Comparison of ENCODE assay signal across 19 mouse cellular contexts in genomic region chr11:8797486-8797885, GRCm38 (mm10).
DNase-seq lines count a peak whose midpoint lies in the region; ATAC-seq and TF ChIP-seq lines count a peak whose summit lies in the region.
"Had no signal": no experiment of that assay in that cellular context is flagged by ENCODE, and none has a peak within 500 bp of the region (broad histone marks: within the 10 kb centered on the region; RNA-seq: fewer than 3 reads in every experiment).

No protein-coding gene starts in this region.

- H3K36me3 ChIP-seq in intestine, embryonic 14.5 days (ENCODE audit: control insufficient read depth, insufficient read depth, low read length) = no peaks in the 10 kb centered on the region
- H3K36me3 ChIP-seq in intestine, postnatal 0 days (ENCODE audit: control insufficient read depth, insufficient read depth) = no peaks in the 10 kb centered on the region
- H3K36me3 ChIP-seq in lung, embryonic 16.5 days (ENCODE audit: control insufficient read depth, insufficient read depth, low read length) = no peaks in the 10 kb centered on the region
- no peaks in the 10 kb centered on the region for H3K36me3 ChIP-seq in limb, embryonic 13.5 days
- H3K36me3 ChIP-seq: forebrain, embryonic 15.5 days; heart, embryonic 15.5 days; midbrain, embryonic 15.5 days had no signal

- WGBS in intestine, embryonic 14.5 days = 22% methylated on average over 5 of the region's 5 CpGs
- 34% methylated on average over 5 of the region's 5 CpGs for WGBS in intestine, postnatal 0 days
- 20% methylated on average over 5 of the region's 5 CpGs for WGBS in lung, embryonic 16.5 days
- WGBS in lung, adult 2 months = 25% methylated on average over 5 of the region's 5 CpGs
- whole genome bisulfite sequencing in limb, embryonic 13.5 days = 35% methylated on average over 5 of the region's 5 CpGs

- ATAC-seq in intestine, embryonic 14.5 days (replicated peaks; ENCODE audit: low FRiP score, low TSS enrichment, low read depth) = no peak
- no peak for ATAC-seq in intestine, postnatal 0 days
- peak; percentile 67 for ATAC-seq in lung, embryonic 16.5 days (ENCODE audit: low read depth)
- no peak for ATAC-seq in limb, embryonic 13.5 days (ENCODE audit: low FRiP score, low read depth)
- ATAC-seq: forebrain, embryonic 15.5 days; inflammation-experienced regulatory T-cells, adult 6 months; liver, postnatal 0 days; midbrain, embryonic 15.5 days had no signal

- no peak for TF ChIP-seq CTCF in intestine, postnatal 0 days (IDR thresholded peaks at IDR 0.05; ENCODE audit: low read depth)
- TF ChIP-seq CTCF in lung, adult 2 months (IDR thresholded peaks at IDR 0.05; ENCODE audit: insufficient read depth, low read length) = no peak

- no peak overlapping the region for H3K4me3 ChIP-seq in intestine, embryonic 14.5 days (ENCODE audit: low read depth, low read length)
- no peak overlapping the region for H3K4me3 ChIP-seq in intestine, postnatal 0 days (ENCODE audit: low read depth, low read length)
- no peak overlapping the region for H3K4me3 ChIP-seq in lung, embryonic 16.5 days (ENCODE audit: low read length)
- H3K4me3 ChIP-seq in lung, adult 2 months (replicated peaks; ENCODE audit: extremely low read depth, low read depth, low read length) = no peak overlapping the region
- H3K4me3 ChIP-seq in limb, embryonic 13.5 days = no peak overlapping the region
- H3K4me3 ChIP-seq: forebrain, embryonic 15.5 days; heart, embryonic 15.5 days; midbrain, embryonic 15.5 days had no signal

- peaks cover 29% of the 10 kb centered on the region for H3K4me1 ChIP-seq in intestine, embryonic 14.5 days (replicated peaks; ENCODE audit: control insufficient read depth, insufficient read depth, low read length)
- no peaks in the 10 kb centered on the region for H3K4me1 ChIP-seq in intestine, postnatal 0 days (replicated peaks; ENCODE audit: control insufficient read depth, insufficient read depth, low read length)
- H3K4me1 ChIP-seq in lung, embryonic 16.5 days (replicated peaks; ENCODE audit: control insufficient read depth, insufficient read depth, low read length) = peaks cover 13% of the 10 kb centered on the region
- H3K4me1 ChIP-seq in lung, adult 2 months (ENCODE audit: control insufficient read depth, insufficient read depth, low read length) = no peaks in the 10 kb centered on the region
- H3K4me1 ChIP-seq in limb, embryonic 13.5 days = peaks cover 31% of the 10 kb centered on the region
- H3K4me1 ChIP-seq: forebrain, embryonic 15.5 days; midbrain, embryonic 15.5 days had no signal

- no peaks in the 10 kb centered on the region for H3K9me3 ChIP-seq in intestine, embryonic 14.5 days (ENCODE audit: control insufficient read depth, low read length)
- H3K9me3 ChIP-seq in intestine, postnatal 0 days (ENCODE audit: control insufficient read depth) = no peaks in the 10 kb centered on the region
- no peaks in the 10 kb centered on the region for H3K9me3 ChIP-seq in lung, embryonic 16.5 days (ENCODE audit: control insufficient read depth, low read length)
- no peaks in the 10 kb centered on the region for H3K9me3 ChIP-seq in limb, embryonic 13.5 days
- H3K9me3 ChIP-seq: forebrain, embryonic 15.5 days; heart, embryonic 15.5 days; midbrain, embryonic 15.5 days had no signal

- 0 out of 2 replicates have a peak overlapping the region, but pooled peaks have one; percentile 3 for H3K27ac ChIP-seq in intestine, embryonic 14.5 days (ENCODE audit: low read depth)
- no peak overlapping the region for H3K27ac ChIP-seq in intestine, postnatal 0 days (ENCODE audit: low read depth, low read length)
- no peak overlapping the region for H3K27ac ChIP-seq in lung, embryonic 16.5 days (ENCODE audit: low read length)
- H3K27ac ChIP-seq in limb, embryonic 13.5 days = 0 out of 2 replicates have a peak overlapping the region, but pooled peaks have one; percentile 15
- H3K27ac ChIP-seq: forebrain, embryonic 15.5 days; heart, embryonic 15.5 days; macrophage; midbrain, embryonic 15.5 days had no signal

- H3K27me3 ChIP-seq in intestine, embryonic 14.5 days (replicated peaks; ENCODE audit: control insufficient read depth, insufficient read depth, low read length) = no peaks in the 10 kb centered on the region
- no peaks in the 10 kb centered on the region for H3K27me3 ChIP-seq in intestine, postnatal 0 days (replicated peaks; ENCODE audit: control insufficient read depth, insufficient read depth, low read length)
- no peaks in the 10 kb centered on the region for H3K27me3 ChIP-seq in lung, embryonic 16.5 days (ENCODE audit: control insufficient read depth, insufficient read depth, low read depth, low read length)
- no peaks in the 10 kb centered on the region for H3K27me3 ChIP-seq in limb, embryonic 13.5 days
- H3K27me3 ChIP-seq: forebrain, embryonic 15.5 days; heart, embryonic 15.5 days; midbrain, embryonic 15.5 days had no signal

- DNase-seq in intestine, embryonic 14.5 days (ENCODE audit: low spot score) = no peak
- DNase-seq in lung, adult 2 months = no peak
- DNase-seq in embryo, embryonic 9.5 days (ENCODE audit: extremely low spot score) = peak; percentile 41
- DNase-seq in layer of hippocampus, adult 11-12 months (ENCODE audit: low spot score) = no peak
- DNase-seq in frontal cortex, adult 2 months (ENCODE audit: extremely low spot score in 1 of 2, low spot score in 1 of 2) = no peak
- DNase-seq: adrenal gland, postnatal 10 days; cerebellum, adult 11 months; cerebellum, postnatal 36 days; liver; liver, postnatal 0 days; thymus, postnatal 14 days had no signal

- TF ChIP-seq POLR2A in lung, adult 2 months (IDR thresholded peaks at IDR 0.05; ENCODE audit: borderline replicate concordance, extremely low read depth, low read depth, low read length) = no peak

- H3K4me2 ChIP-seq in intestine, embryonic 14.5 days (ENCODE audit: low read length) = no peak overlapping the region
- no peak overlapping the region for H3K4me2 ChIP-seq in intestine, postnatal 0 days (replicated peaks; ENCODE audit: low read depth)
- no peak overlapping the region for H3K4me2 ChIP-seq in lung, embryonic 16.5 days (ENCODE audit: low read depth, low read length)
- no peak overlapping the region for H3K4me2 ChIP-seq in limb, embryonic 13.5 days (replicated peaks)
- H3K4me2 ChIP-seq: forebrain, embryonic 15.5 days; heart, embryonic 15.5 days; midbrain, embryonic 15.5 days had no signal

- no peak overlapping the region for H3K9ac ChIP-seq in intestine, embryonic 14.5 days (ENCODE audit: low read length)
- no peak overlapping the region for H3K9ac ChIP-seq in intestine, postnatal 0 days (ENCODE audit: low read depth, low read length)
- no peak overlapping the region for H3K9ac ChIP-seq in lung, embryonic 16.5 days (ENCODE audit: low read length)
- H3K9ac ChIP-seq in limb, embryonic 13.5 days = no peak overlapping the region
- H3K9ac ChIP-seq: forebrain, embryonic 15.5 days; heart, embryonic 15.5 days; liver, postnatal 0 days; midbrain, embryonic 15.5 days had no signal

Comparison
In these comparisons a context has a peak if more than half of its experiments do, and no peak if none do; other contexts are left out.
1. H3K27ac ChIP-seq: peak in intestine, embryonic 14.5 days (single experiment) and limb, embryonic 13.5 days (single experiment); none in intestine, postnatal 0 days (single experiment) and lung, embryonic 16.5 days (single experiment).